Comparison of ENCODE assay signal across 23 mouse cellular contexts in the genomic region with DNA sequence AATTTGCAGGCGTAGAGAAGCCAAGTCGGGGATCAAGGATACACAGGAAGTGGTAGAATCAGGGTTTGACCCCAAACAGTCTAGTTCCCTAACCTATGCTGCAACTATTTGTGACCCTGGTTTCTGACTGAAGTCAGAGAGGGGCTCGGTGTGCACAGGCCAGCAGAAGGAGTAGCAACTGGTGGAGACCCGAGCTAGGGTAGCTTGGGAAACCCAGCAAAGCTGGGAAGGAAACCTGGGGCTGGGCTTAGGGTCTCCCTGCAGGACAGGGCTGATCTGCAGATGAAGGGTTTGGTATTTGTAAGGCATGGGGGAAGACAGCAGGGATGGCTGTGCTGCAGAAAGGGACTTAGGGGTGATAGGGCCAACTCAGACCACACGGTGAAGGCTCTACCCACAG. TPM values are rescaled to one million over a fixed set of nuclear protein-coding genes. Genes with fewer than 3 reads are reported as not detected.
A peak's percentile ranks its signal among the peaks of the same experiment; 100 is the strongest.
DNase-seq lines count a peak whose midpoint lies in the region; ATAC-seq and TF ChIP-seq lines count a peak whose summit lies in the region.
"Had no signal": no experiment of that assay in that cellular context is flagged by ENCODE, and none has a peak within 500 bp of the region (broad histone marks: within the 10 kb centered on the region; RNA-seq: fewer than 3 reads in every experiment).

No protein-coding gene starts in this region.

- H3K4me3 ChIP-seq in heart, postnatal 0 days (ENCODE audit: low read depth, low read length) = no peak overlapping the region
- H3K4me3 ChIP-seq in kidney, embryonic 14.5 days (ENCODE audit: low read length) = no peak overlapping the region
- H3K4me3 ChIP-seq: gastrocnemius, adult 2 months; hindbrain, embryonic 13.5 days; intestine, embryonic 15.5 days; layer of hippocampus, adult 2 months; liver, embryonic 12.5 days had no signal

- TF ChIP-seq EP300 in heart, postnatal 0 days (IDR thresholded peaks at IDR 0.05; ENCODE audit: low read depth) = no peak

- H3K27me3 ChIP-seq in heart, postnatal 0 days (ENCODE audit: control insufficient read depth, insufficient read depth, low read length) = no peaks in the 10 kb centered on the region
- H3K27me3 ChIP-seq in kidney, embryonic 14.5 days (ENCODE audit: control insufficient read depth, insufficient read depth, low read length) = peaks cover 12% of the 10 kb centered on the region; the same call in 1 of the 2 replicates

- no peak for TF ChIP-seq CTCF in heart, postnatal 0 days (IDR thresholded peaks at IDR 0.05; ENCODE audit: low read depth)

- 0 out of 2 replicates have a peak, but pooled peaks cover 3% of the 10 kb centered on the region for H3K9me3 ChIP-seq in heart, postnatal 0 days (replicated peaks; ENCODE audit: control insufficient read depth, low read length)
- peaks cover 7% of the 10 kb centered on the region; the same call in 1 of the 2 replicates for H3K9me3 ChIP-seq in kidney, embryonic 14.5 days (ENCODE audit: control insufficient read depth, low read length)
- H3K9me3 ChIP-seq: hindbrain, embryonic 13.5 days; intestine, embryonic 15.5 days had no signal

- no peaks in the 10 kb centered on the region for H3K36me3 ChIP-seq in heart, postnatal 0 days (replicated peaks; ENCODE audit: control insufficient read depth, insufficient read depth, low read length)
- H3K36me3 ChIP-seq in kidney, embryonic 14.5 days (ENCODE audit: control insufficient read depth, insufficient read depth, low read length) = no peaks in the 10 kb centered on the region
- H3K36me3 ChIP-seq: hindbrain, embryonic 13.5 days; intestine, embryonic 15.5 days; liver, embryonic 12.5 days had no signal

- WGBS in heart, postnatal 0 days = 64% methylated on average over 5 of the region's 5 CpGs
- 74% methylated on average over 5 of the region's 5 CpGs for WGBS in kidney, embryonic 14.5 days

- no peak overlapping the region for H3K4me2 ChIP-seq in heart, postnatal 0 days (ENCODE audit: low read depth, low read length)
- no peak overlapping the region for H3K4me2 ChIP-seq in kidney, embryonic 14.5 days (replicated peaks; ENCODE audit: low read depth, low read length)
- H3K4me2 ChIP-seq: hindbrain, embryonic 13.5 days; intestine, embryonic 15.5 days; liver, embryonic 12.5 days had no signal

- no peak for ATAC-seq in heart, postnatal 0 days (ENCODE audit: insufficient read depth, low read depth)
- no peak for ATAC-seq in kidney, embryonic 14.5 days (ENCODE audit: low FRiP score, low TSS enrichment)
- ATAC-seq in granulocyte monocyte progenitor cell, adult 5-6 weeks (replicated peaks; ENCODE audit: poor library complexity, severe bottlenecking) = peak; percentile 45
- ATAC-seq in megakaryocyte, adult 5-6 weeks (ENCODE audit: poor library complexity, severe bottlenecking) = peak; percentile 26; the same call in 1 of the 2 replicates
- ATAC-seq: intestine, embryonic 15.5 days; liver, embryonic 12.5 days; midbrain, embryonic 16.5 days had no signal

- peak overlapping the region; percentile 35 for H3K27ac ChIP-seq in heart, postnatal 0 days (ENCODE audit: low read depth)
- H3K27ac ChIP-seq in kidney, embryonic 14.5 days (ENCODE audit: low read depth, low read length) = no peak overlapping the region
- H3K27ac ChIP-seq: gastrocnemius, adult 2 months; hindbrain, embryonic 13.5 days; intestine, embryonic 15.5 days; layer of hippocampus, adult 2 months; liver, embryonic 12.5 days had no signal

- no peak overlapping the region for H3K9ac ChIP-seq in heart, postnatal 0 days (replicated peaks; ENCODE audit: low read depth, low read length)
- H3K9ac ChIP-seq in kidney, embryonic 14.5 days (ENCODE audit: low read depth, low read length) = no peak overlapping the region
- H3K9ac ChIP-seq: hindbrain, embryonic 13.5 days; intestine, embryonic 15.5 days; liver, embryonic 12.5 days had no signal

- DNase-seq in heart, postnatal 0 days (ENCODE audit: low spot score) = no peak
- DNase-seq in heart, postnatal 4 days = no peak
- peak; percentile 1 for DNase-seq in kidney, postnatal 14 days
- no peak for DNase-seq in spleen, adult 18-20 months
- DNase-seq: adrenal gland, postnatal 25 days; B cell, adult 2 months; cerebellum, adult 11 months; gastrocnemius, adult 2 months; layer of hippocampus, postnatal 36 days; lung, adult 2 months; right cerebral cortex, adult 18-20 months had no signal

- H3K4me1 ChIP-seq in heart, postnatal 0 days (ENCODE audit: control insufficient read depth, insufficient read depth) = peaks cover 13% of the 10 kb centered on the region; the same call in 1 of the 2 replicates
- H3K4me1 ChIP-seq in kidney, embryonic 14.5 days (ENCODE audit: control insufficient read depth, insufficient read depth, low read length) = peaks cover 25% of the 10 kb centered on the region

RNA-seq across cellular contexts. Expression of gene Pck1, which starts 24.6 kb away (rescaled TPM):
- 0.97 and 1.7 TPM in 2 replicates for total RNA-seq in heart, postnatal 0 days (2014; rRNA removed; ENCODE audit: low replicate concordance)
- polyA plus RNA-seq in heart, postnatal 0 days (2015; fragmentation: Nextera tagmentation; extraction: Ambion mirVana) = 0.29 and 0.37 TPM in 2 replicates
- total RNA-seq in heart, postnatal 4 days (2021) = 1 to 10 TPM; 4.6 to 5.4 TPM
- 0.60 and 3.0 TPM in 2 replicates for polyA plus RNA-seq in kidney, embryonic 14.5 days (2014; fragmentation: Nextera tagmentation; extraction: Ambion mirVana)
- total RNA-seq in granulocyte monocyte progenitor cell, adult 5-6 weeks (2014; fragmentation: Nextera tagmentation) = not detected in 2 replicates
- not detected in 2 replicates for total RNA-seq in granulocyte monocyte progenitor cell, adult 5-6 weeks (2017)
- not detected in 2 replicates for total RNA-seq in megakaryocyte, adult 5-6 weeks (2015)
- not detected in 2 replicates for total RNA-seq in megakaryocyte, adult 5-6 weeks (2017)
- total RNA-seq: layer of hippocampus, adult 2 months; layer of hippocampus, postnatal 36 days; left cerebral cortex, postnatal 36 days; neutrophil, adult 5-6 weeks had no signal
- polyA plus RNA-seq: heart, embryonic 14.5 days; hindbrain, embryonic 13.5 days; midbrain, embryonic 16.5 days had no signal

RNA-seq across cellular contexts. Expression of gene Zbp1, which starts 41.2 kb away (rescaled TPM):
- total RNA-seq in heart, postnatal 0 days (2014; rRNA removed; ENCODE audit: low replicate concordance) = 3.1 TPM in 1 of 2 replicates, not detected in the other
- 0.36 and 1.1 TPM in 2 replicates for polyA plus RNA-seq in heart, postnatal 0 days (2015; fragmentation: Nextera tagmentation; extraction: Ambion mirVana)
- total RNA-seq in heart, postnatal 4 days (2021) = under 1 TPM in 1 of 2 experiments, not detected in 1; 0.14 TPM
- polyA plus RNA-seq in kidney, embryonic 14.5 days (2014; fragmentation: Nextera tagmentation; extraction: Ambion mirVana) = 0.26 TPM in 1 of 2 replicates, not detected in the other
- 1.8 and 5.0 TPM in 2 replicates for total RNA-seq in granulocyte monocyte progenitor cell, adult 5-6 weeks (2014; fragmentation: Nextera tagmentation)
- total RNA-seq in granulocyte monocyte progenitor cell, adult 5-6 weeks (2017) = 1.2 and 5.3 TPM in 2 replicates
- total RNA-seq in megakaryocyte, adult 5-6 weeks (2015) = 54.6 and 63.0 TPM in 2 replicates
- 35.6 and 56.8 TPM in 2 replicates for total RNA-seq in megakaryocyte, adult 5-6 weeks (2017)
- total RNA-seq: gastrocnemius, adult 2 months; left cerebral cortex, postnatal 36 days had no signal
- polyA plus RNA-seq: heart, embryonic 14.5 days; midbrain, embryonic 16.5 days had no signal

RNA-seq across cellular contexts. Expression of gene Ctcfl, which starts 58.2 kb away (rescaled TPM):
- not detected in 2 replicates for total RNA-seq in heart, postnatal 0 days (2014; rRNA removed; ENCODE audit: low replicate concordance)
- 0.22 and 0.26 TPM in 2 replicates for polyA plus RNA-seq in heart, postnatal 0 days (2015; fragmentation: Nextera tagmentation; extraction: Ambion mirVana)
- total RNA-seq in heart, postnatal 4 days (2021) = under 1 TPM; 0.14 TPM
- polyA plus RNA-seq in kidney, embryonic 14.5 days (2014; fragmentation: Nextera tagmentation; extraction: Ambion mirVana) = 0.07 and 0.08 TPM in 2 replicates
- total RNA-seq in granulocyte monocyte progenitor cell, adult 5-6 weeks (2014; fragmentation: Nextera tagmentation) = not detected in 2 replicates
- total RNA-seq in granulocyte monocyte progenitor cell, adult 5-6 weeks (2017) = not detected in 2 replicates
- 0.11 TPM in 1 of 2 replicates, not detected in the other for total RNA-seq in megakaryocyte, adult 5-6 weeks (2015)
- total RNA-seq in megakaryocyte, adult 5-6 weeks (2017) = not detected in 2 replicates
- total RNA-seq: layer of hippocampus, adult 2 months; layer of hippocampus, postnatal 36 days; neutrophil, adult 5-6 weeks had no signal
- polyA plus RNA-seq: lung, adult 2 months; urinary bladder, adult 2 months had no signal

Comparison
In these comparisons a context has a peak if more than half of its experiments do, and no peak if none do; other contexts are left out.
1. ATAC-seq: peak in granulocyte monocyte progenitor cell, adult 5-6 weeks (single experiment) and megakaryocyte, adult 5-6 weeks (single experiment); none in heart, postnatal 0 days (single experiment) and kidney, embryonic 14.5 days (single experiment).